Mouse (Mus musculus): ENCODE measurements around the gene Gm6268.

Gene Gm6268

DNA sequence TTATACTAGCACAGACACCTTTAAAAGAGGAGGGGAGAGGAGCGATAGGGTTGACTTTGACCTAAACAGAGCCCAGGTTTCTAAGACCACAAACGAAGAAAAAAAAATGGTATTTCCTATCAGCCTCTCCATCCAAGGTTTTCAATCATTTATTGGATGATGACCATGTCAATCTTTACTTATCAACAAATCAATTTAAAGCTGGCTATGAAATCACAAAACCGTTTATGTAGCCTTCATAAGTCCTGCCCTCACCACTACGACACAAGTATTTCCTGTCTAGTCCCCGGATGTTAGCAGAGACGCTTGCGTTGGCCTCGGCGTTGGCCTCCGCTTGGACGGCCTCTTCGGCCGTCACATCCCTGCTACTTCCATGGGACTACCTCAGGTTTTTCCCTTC lies at the start of gene Gm6268:
Gm6268 (plus strand) TSS at position 301 of the 400 bp plus-strand sequence.
- no peak for DNase-seq (ENCODE audit: low read depth)

DNA sequence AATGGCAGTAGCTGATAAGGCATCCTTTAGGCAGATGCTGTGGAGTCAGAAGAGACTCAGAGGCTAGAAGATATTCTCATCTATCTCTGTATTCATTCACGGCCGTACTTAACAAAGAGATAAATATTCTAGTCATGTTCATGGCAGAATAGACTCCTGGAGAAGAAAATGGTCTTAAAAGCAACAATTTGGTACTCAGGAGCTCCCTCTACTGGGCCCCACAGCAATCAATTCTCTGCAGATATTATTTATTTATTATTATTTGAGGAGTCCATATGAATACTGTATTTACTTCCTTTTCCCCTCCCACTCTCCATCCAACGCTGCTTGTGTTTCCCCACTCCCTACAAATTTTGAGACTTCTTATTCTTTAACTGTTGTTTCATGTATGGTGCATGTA lies 48.6 kb upstream of the Gm6268 start:
- DNase-seq (ENCODE audit: low read depth) = no peak

DNA sequence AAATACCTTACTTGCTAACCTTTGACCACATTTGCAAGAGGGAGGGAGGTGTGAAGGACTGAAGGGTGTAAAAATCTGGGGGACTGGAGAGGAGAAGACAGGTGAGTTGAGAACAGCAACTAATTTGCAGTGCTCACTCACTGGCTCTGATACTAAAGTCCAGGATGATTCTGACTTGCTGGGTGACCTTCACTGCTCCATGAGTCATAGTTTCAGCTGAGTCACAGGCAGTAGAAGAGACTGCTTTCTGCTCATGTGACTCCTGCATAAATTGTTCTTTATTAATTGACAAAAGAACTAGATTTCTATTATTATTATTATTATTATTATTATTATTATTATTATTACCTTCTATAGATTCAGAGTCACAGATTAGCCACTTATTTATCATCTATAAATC lies 15.7 kb upstream of the Gm6268 start:
- DNase-seq (ENCODE audit: low read depth) = no peak

DNA sequence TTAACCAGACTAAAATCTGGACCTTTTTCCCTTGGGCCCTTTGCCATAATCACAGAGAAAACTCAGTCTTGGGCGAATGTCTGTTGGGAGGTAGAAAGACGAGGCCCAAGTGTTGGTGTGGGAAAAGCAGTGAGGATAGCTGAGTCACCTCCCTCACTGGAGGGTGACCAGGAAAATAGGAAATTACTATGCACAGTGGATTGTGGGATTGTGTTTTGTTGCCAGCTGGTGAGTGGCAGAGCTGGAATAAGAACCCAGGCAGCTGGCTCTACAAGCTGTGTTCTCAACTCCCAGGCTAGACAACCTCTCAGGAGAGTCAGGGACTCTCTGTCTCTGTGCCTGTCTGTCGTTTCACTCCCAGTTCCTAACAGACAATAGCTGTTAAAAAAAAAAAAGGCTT lies 11.1 kb upstream of the Gm6268 start:
- no peak for DNase-seq (ENCODE audit: low read depth)

DNA sequence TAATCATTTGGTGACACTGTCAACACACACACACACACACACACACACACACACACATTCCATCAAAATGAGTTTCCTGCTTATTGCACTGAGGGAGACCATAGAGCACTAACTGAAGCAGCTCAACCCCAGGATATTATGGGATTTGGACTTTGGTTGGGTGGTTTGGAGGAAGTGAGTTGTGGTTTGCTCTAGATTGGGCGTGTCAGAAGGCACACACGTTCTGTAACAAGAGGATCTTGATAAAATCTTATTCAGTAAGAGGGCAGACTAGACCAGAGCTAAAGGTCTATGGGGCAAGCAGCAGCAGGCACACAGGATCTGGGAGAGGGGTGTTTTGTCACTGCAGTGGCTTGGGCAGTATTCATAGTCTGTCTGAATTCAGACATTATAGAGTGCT lies 10.6 kb upstream of the Gm6268 start:
- DNase-seq (ENCODE audit: low read depth) = no peak

DNA sequence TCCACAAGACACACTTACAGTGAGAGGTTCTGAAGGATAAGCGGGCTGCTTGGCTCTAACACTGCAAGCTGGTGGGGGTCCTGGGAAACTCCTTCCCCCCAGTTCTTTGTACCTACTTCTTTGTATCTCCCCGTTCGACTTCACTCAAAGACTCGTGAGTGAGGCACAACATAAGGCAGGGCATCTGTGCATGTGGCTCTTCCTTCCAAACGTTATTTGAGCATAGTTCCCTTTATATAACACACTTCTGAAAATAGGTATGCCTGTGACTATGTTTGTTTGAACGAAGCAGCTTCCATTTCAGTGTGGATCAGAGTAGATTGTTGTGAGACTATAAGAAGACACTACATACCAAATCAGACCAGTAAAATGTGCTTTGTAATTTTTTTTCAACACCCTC lies 8.4 kb upstream of the Gm6268 start:
- no peak for DNase-seq (ENCODE audit: low read depth)

DNA sequence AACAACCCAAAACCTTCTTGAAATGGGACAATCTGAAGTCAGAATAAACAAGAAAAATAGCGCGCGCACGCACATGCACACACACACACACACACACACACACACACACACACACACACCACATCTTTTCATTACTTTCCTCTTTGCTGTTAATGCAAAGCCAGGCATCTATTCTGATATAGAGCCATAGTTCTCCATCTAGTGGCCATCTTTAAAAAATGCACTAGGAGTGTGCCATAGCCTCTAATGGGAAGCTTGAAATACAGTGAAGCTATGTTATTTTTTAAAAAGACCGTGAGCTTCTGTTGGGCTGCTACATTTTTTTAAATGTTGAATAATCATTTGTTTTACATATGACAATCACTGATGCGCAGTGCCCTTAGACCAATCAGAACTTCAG lies 7.8 kb upstream of the Gm6268 start:
- DNase-seq (ENCODE audit: low read depth) = no peak

DNA sequence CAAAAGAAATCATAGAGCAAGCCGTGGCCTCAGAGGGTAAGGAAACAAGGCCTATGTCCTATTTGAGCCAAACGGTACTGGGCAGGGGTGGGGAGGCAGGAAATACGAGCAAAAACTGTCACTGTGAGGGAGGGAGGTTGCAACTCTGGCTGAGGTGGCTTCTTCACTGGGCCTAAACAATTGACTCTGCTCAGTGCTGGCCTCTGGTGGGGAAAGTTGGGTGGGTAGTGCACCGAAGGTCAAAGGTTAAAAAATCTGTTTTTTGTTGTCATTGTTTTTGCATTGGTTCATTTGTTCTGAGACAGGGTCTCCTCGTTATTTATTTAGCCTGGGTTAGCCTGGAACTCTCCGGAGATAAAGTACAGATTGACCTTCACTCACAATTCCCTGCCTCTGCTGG lies 1.2 kb downstream of the Gm6268 start:
- DNase-seq (ENCODE audit: low read depth) = no peak

DNA sequence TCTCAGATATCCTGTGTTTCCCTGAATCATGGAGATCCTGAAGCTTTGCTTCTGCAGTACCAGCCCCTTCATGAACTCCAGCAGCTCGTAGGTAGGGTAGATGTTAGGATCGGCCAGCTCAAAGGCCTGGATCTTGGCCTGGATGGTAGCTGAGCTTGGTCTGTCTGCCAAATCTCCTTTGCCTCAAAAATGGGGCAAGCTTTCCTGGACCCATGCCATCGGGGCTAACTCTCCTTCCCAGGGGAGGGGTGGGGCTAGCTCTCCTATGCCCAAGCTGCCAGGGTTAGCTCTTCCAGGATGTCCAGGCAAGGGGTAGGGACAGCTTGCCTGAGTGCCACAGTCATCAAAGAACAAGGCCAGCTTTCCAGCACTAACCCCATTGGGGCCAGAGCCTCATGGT lies 18.1 kb downstream of the Gm6268 start:
- DNase-seq (ENCODE audit: low read depth) = no peak

DNA sequence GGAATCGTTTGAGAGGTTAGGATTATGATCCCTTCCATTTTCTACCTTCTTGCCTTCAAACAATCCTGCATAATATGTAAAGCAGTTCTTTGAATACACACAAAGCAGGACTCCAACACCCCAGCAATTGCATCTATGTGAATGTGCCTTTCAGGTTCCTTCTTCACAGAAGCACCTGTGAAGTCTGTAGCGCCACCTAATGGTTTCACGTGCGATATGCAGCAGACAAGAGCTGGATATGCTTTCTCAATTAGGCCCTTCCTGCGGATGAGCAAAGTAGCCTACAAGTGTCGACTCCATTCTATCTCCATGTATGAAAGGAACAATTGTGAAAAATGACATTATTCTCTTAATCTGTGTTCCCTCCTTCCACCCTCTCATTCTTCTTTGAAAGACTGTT lies 33.9 kb downstream of the Gm6268 start:
- no peak for DNase-seq (ENCODE audit: low read depth)

DNA sequence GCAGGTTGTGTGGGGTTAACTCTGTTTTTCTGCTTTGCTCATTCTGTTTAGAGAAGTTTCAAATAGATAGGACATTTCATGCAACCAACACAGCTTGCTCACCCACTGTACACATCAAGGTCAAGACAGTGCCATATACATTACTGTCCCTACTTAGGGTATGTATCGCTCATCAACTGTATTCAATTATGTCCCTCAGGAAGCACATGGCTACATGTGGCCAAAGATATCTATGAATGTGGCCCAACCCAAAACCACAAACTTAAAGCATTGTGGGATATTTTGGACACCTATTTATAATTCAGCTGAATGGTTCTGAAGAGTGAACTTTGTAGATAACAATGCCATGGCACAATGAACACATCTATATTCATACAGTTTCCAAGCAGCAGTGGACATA lies 36.9 kb downstream of the Gm6268 start:
- no peak for DNase-seq (ENCODE audit: low read depth)
